Mouse (Mus musculus) brain, embryonic 18.5 days (tissue): ENCODE data around the gene Il10ra.

Experiments
- DNase-seq: peaks from one replicate; pipeline ENCODE4 v3.0.0-alpha.2; 2012; ENCODE audit warnings: low read depth, low spot score

The Il10ra gene

DNA sequence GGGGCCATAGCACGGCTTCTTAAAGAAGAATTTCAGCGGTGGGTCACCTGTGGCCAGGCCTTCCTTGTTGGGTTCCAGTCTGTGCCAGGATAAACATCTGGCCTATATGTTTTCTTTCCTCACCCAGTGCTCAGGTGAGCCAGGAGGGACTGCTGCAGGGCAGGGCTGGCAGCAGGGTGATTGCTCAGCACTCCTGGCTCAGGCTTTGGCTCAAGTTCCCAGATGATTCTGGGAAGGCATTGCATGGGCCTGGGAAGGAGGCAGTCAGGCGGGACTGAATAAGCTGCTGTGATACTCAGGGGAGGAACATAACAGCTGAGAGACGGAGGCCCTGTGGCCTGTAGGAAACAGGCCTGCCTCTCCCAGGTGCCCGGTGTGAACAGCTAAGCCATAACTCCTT lies 63.8 kb downstream of the Il10ra start:
- DNase-seq = no peak
